Comparison of ENCODE assay signal across 9 mouse cellular contexts in the genomic region with DNA sequence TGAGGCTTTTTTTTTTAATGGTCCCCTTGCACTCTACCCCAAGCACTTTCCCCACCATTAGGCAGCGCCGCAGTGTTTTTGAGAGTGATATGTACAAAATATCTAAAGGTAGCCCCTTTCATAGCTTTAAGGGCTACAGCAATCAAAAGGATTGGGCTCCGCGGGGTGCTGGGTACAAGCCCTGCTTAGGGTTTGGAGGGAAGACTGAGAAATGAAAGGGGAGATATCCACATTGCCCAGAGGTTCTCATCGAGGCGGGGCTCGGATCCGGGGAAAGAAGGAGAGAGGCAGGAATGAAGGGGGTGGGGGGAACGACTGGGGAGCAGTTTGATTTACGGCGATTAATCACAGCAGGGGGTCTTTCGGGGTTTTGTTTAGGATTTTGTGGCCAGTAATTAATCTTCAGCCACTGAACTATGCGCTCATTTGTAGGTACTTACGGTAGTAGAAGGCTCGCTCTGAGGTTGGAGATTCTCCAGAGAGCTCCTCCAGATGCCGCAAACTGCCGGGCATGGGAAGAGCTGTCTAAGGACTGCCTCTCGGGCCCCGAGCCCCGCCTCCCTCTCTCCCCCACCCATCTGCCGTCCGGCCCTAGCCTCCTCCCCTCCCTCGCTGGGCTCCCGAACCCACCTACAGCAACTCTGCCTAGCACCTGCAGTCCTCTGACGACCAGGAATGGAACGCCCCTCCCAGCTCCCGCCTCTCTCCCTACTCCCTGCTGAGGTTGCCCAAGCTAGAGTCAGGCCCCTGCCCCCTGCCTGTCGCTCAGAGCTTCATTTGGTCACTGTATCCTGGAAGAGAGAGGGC. TPM values are rescaled to one million over a fixed set of nuclear protein-coding genes. Genes with fewer than 3 reads are reported as not detected.
DNase-seq lines count a peak whose midpoint lies in the region; ATAC-seq and TF ChIP-seq lines count a peak whose summit lies in the region.
"Had no signal": no experiment of that assay in that cellular context is flagged by ENCODE, and none has a peak within 500 bp of the region (broad histone marks: within the 10 kb centered on the region; RNA-seq: fewer than 3 reads in every experiment).

Gene Igsf1 (minus strand): TSS at position 537 of the 807 bp plus-strand sequence.

- 19% methylated on average over 28 of the region's 28 CpGs for WGBS in forebrain, embryonic 15.5 days
- 18% methylated on average over 27 of the region's 28 CpGs for WGBS in hindbrain, embryonic 15.5 days
- WGBS in limb, embryonic 12.5 days = 18% methylated on average over 27 of the region's 28 CpGs
- 24% methylated on average over 26 of the region's 28 CpGs for whole genome bisulfite sequencing in midbrain, embryonic 13.5 days

- ATAC-seq in forebrain, embryonic 15.5 days (replicated peaks) = peak; percentile 96
- peak; percentile 95 for ATAC-seq in hindbrain, embryonic 15.5 days (ENCODE audit: low FRiP score, low read depth)
- peak; percentile 87 for ATAC-seq in limb, embryonic 12.5 days (ENCODE audit: insufficient number of reproducible peaks, insufficient read depth, low FRiP score, low TSS enrichment, low read depth)
- ATAC-seq in midbrain, embryonic 13.5 days = peak; percentile 98
- ATAC-seq in monocyte, adult 5-6 weeks (replicated peaks; ENCODE audit: insufficient number of reproducible peaks, low FRiP score, low TSS enrichment, poor library complexity, severe bottlenecking) = no peak

- H3K27ac ChIP-seq in left cerebral cortex, adult 2 months = no peak within 1 kb of the TSS
- H3K27ac ChIP-seq in forebrain, embryonic 15.5 days (replicated peaks) = no peak within 1 kb of the TSS
- no peak within 1 kb of the TSS for H3K27ac ChIP-seq in hindbrain, embryonic 15.5 days (replicated peaks)
- H3K27ac ChIP-seq in limb, embryonic 12.5 days = no peak within 1 kb of the TSS
- H3K27ac ChIP-seq in midbrain, embryonic 13.5 days = no peak within 1 kb of the TSS

- peak within 1 kb of the TSS; percentile 13; the same call in 1 of the 2 replicates for H3K9ac ChIP-seq in forebrain, embryonic 15.5 days (replicated peaks)
- peak within 1 kb of the TSS; percentile 29 for H3K9ac ChIP-seq in hindbrain, embryonic 15.5 days
- no peak within 1 kb of the TSS for H3K9ac ChIP-seq in limb, embryonic 12.5 days (replicated peaks)
- peak within 1 kb of the TSS; percentile 39; the same call in 1 of the 2 replicates for H3K9ac ChIP-seq in midbrain, embryonic 13.5 days (replicated peaks)

- H3K4me2 ChIP-seq in forebrain, embryonic 15.5 days (replicated peaks) = peak within 1 kb of the TSS; percentile 48
- peak within 1 kb of the TSS; percentile 60 for H3K4me2 ChIP-seq in hindbrain, embryonic 15.5 days
- H3K4me2 ChIP-seq in limb, embryonic 12.5 days = peak within 1 kb of the TSS; percentile 59
- peak within 1 kb of the TSS; percentile 54 for H3K4me2 ChIP-seq in midbrain, embryonic 13.5 days (replicated peaks)

- no peaks in the 10 kb centered on the region for H3K4me1 ChIP-seq in forebrain, embryonic 15.5 days
- no peaks in the 10 kb centered on the region; the same call in 1 of the 2 replicates for H3K4me1 ChIP-seq in hindbrain, embryonic 15.5 days (replicated peaks)
- no peaks in the 10 kb centered on the region for H3K4me1 ChIP-seq in limb, embryonic 12.5 days (replicated peaks)
- no peaks in the 10 kb centered on the region for H3K4me1 ChIP-seq in midbrain, embryonic 13.5 days (replicated peaks)
- H3K4me1 ChIP-seq: megakaryocyte, embryonic 14.5 days had no signal

- no peak for TF ChIP-seq CTCF in left cerebral cortex, adult 2 months (IDR thresholded peaks at IDR 0.05)

- intact Hi-C loops in left cerebral cortex, adult 2 months (cut with DNase I) = no loop called here

- H3K4me3 ChIP-seq in left cerebral cortex, adult 2 months = peak within 1 kb of the TSS; percentile 33
- H3K4me3 ChIP-seq in forebrain, embryonic 15.5 days = peak within 1 kb of the TSS; percentile 39
- H3K4me3 ChIP-seq in hindbrain, embryonic 15.5 days = peak within 1 kb of the TSS; percentile 43
- H3K4me3 ChIP-seq in limb, embryonic 12.5 days (replicated peaks) = peak within 1 kb of the TSS; percentile 32
- H3K4me3 ChIP-seq in midbrain, embryonic 13.5 days (replicated peaks) = peak within 1 kb of the TSS; percentile 40
- H3K4me3 ChIP-seq: megakaryocyte, embryonic 14.5 days had no signal

- peak; percentile 10 to 12 for DNase-seq in left cerebral cortex, adult 2 months (ENCODE audit: extremely low spot score in 1 of 2, low spot score in 2 of 2)
- no peak for DNase-seq in left cerebral cortex, adult 8-10 months (ENCODE audit: low spot score in 2 of 2)
- DNase-seq in testis, postnatal 10 days (ENCODE audit: low spot score) = peak; percentile 44

- H3K27me3 ChIP-seq in forebrain, embryonic 15.5 days = no peaks in the 10 kb centered on the region
- H3K27me3 ChIP-seq in hindbrain, embryonic 15.5 days = no peaks in the 10 kb centered on the region
- H3K27me3 ChIP-seq in limb, embryonic 12.5 days = no peaks in the 10 kb centered on the region
- H3K27me3 ChIP-seq in midbrain, embryonic 13.5 days = no peaks in the 10 kb centered on the region

- H3K9me3 ChIP-seq in forebrain, embryonic 15.5 days = no peaks in the 10 kb centered on the region
- no peaks in the 10 kb centered on the region for H3K9me3 ChIP-seq in hindbrain, embryonic 15.5 days
- H3K9me3 ChIP-seq in limb, embryonic 12.5 days = no peaks in the 10 kb centered on the region
- H3K9me3 ChIP-seq in midbrain, embryonic 13.5 days = no peaks in the 10 kb centered on the region; the same call in 1 of the 2 replicates

- no peaks in the 10 kb centered on the region for H3K36me3 ChIP-seq in forebrain, embryonic 15.5 days
- no peaks in the 10 kb centered on the region for H3K36me3 ChIP-seq in hindbrain, embryonic 15.5 days
- H3K36me3 ChIP-seq in limb, embryonic 12.5 days = no peaks in the 10 kb centered on the region
- H3K36me3 ChIP-seq in midbrain, embryonic 13.5 days = no peaks in the 10 kb centered on the region

RNA-seq across cellular contexts. Expression of gene Igsf1, which starts in this region (rescaled TPM):
- 1 to 10 TPM; 2.4 to 4.1 TPM for total RNA-seq in left cerebral cortex, adult 2 months (2021)
- 1 to 10 TPM; 4.0 to 7.2 (median 6.6) TPM for total RNA-seq in left cerebral cortex, adult 8-10 months (2022)
- polyA plus RNA-seq in forebrain, embryonic 15.5 days (2015; fragmentation: Nextera tagmentation; extraction: Ambion mirVana) = 3.8 and 5.2 TPM in 2 replicates
- 11.2 and 12.5 TPM in 2 replicates for polyA plus RNA-seq in hindbrain, embryonic 15.5 days (2015; fragmentation: Nextera tagmentation; extraction: Ambion mirVana)
- polyA plus RNA-seq in limb, embryonic 12.5 days (2016; fragmentation: Nextera tagmentation; extraction: Ambion mirVana) = 1.3 and 1.9 TPM in 2 replicates
- polyA plus RNA-seq in midbrain, embryonic 13.5 days (2015; fragmentation: Nextera tagmentation; extraction: Ambion mirVana) = 4.3 and 4.8 TPM in 2 replicates
- not detected in 3 replicates for total RNA-seq in monocyte, adult 5-6 weeks (2017)

Comparison
In these comparisons a context has a peak if more than half of its experiments do, and no peak if none do; other contexts are left out.
1. DNase-seq: peak in left cerebral cortex, adult 2 months (2 of 2) and testis, postnatal 10 days (single experiment); none in left cerebral cortex, adult 8-10 months (0 of 2).
2. Peak in every context shown above with its lines, with median percentiles within 50 percentile points of each other: H3K4me3 ChIP-seq and H3K4me2 ChIP-seq.